ENCODE assay signal across 10 mouse cellular contexts in the genomic region with DNA sequence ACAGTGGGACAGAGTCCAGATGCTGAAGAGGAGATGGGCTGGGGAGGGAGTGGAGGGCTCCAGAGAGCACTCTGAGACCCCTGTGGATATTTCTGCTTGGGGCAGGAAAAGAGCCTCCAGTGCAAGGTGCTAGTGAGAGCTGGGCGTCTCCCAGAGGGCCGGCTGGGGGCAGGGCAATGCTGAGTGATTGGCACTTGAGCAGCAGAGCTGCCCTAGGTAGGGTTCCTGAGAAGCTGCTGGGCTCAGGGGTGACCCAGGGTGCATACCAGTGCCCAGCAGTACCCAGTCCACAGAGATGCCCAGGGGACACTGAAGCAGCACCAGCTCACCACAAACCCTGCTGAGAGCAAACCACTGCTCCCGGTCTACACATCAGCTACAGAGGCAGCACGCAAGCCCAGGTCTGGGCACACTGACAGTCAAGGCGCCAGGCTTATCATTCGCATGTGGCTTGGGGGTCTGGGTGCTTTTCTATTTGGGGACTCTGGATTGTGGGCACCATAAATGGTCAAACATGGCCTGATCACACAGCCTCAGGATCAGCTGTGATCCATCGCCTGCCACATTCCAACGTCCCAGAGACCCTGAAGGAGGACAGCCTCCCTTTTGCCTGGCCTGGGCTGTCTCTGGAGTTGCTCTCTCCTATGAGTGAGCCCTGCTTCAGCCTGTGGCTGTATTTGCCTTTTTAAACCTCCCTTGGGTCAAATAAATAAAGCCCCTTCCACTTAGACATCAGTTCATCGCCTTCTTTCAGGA. TPM values are rescaled to one million over a fixed set of nuclear protein-coding genes. Genes with fewer than 3 reads are reported as not detected.
DNase-seq lines count a peak whose midpoint lies in the region; ATAC-seq lines count a peak whose summit lies in the region.
"Had no signal": no experiment of that assay in that cellular context is flagged by ENCODE, and none has a peak within 500 bp of the region (broad histone marks: within the 10 kb centered on the region; RNA-seq: fewer than 3 reads in every experiment).

No protein-coding gene starts in this region.

- WGBS in stomach, embryonic 16.5 days = 50% methylated on average over 9 of the region's 9 CpGs
- 70% methylated on average over 9 of the region's 9 CpGs for WGBS in forebrain, embryonic 14.5 days

- no peak overlapping the region for H3K4me3 ChIP-seq in stomach, embryonic 16.5 days (replicated peaks; ENCODE audit: low read length)
- H3K4me3 ChIP-seq in forebrain, embryonic 14.5 days (ENCODE audit: low read depth, low read length) = no peak overlapping the region
- H3K4me3 ChIP-seq: embryonic facial prominence, embryonic 13.5 days; heart, adult 2 months had no signal

- H3K27me3 ChIP-seq in stomach, embryonic 16.5 days (ENCODE audit: control insufficient read depth, insufficient read depth, low read length) = no peaks in the 10 kb centered on the region
- no peaks in the 10 kb centered on the region for H3K27me3 ChIP-seq in forebrain, embryonic 14.5 days (replicated peaks; ENCODE audit: control insufficient read depth, insufficient read depth, low read length)
- H3K27me3 ChIP-seq: embryonic facial prominence, embryonic 13.5 days had no signal

- no peak overlapping the region for H3K4me2 ChIP-seq in stomach, embryonic 16.5 days (ENCODE audit: low read depth, low read length)
- no peak overlapping the region for H3K4me2 ChIP-seq in forebrain, embryonic 14.5 days (ENCODE audit: low read length)
- H3K4me2 ChIP-seq: embryonic facial prominence, embryonic 13.5 days had no signal

- ATAC-seq in stomach, embryonic 16.5 days (ENCODE audit: insufficient read depth, low FRiP score) = peak; percentile 20
- ATAC-seq in forebrain, embryonic 14.5 days = no peak

- peak overlapping the region; percentile 23; the same call in 1 of the 2 replicates for H3K9ac ChIP-seq in stomach, embryonic 16.5 days (ENCODE audit: low read length)
- H3K9ac ChIP-seq in forebrain, embryonic 14.5 days (ENCODE audit: low read length) = no peak overlapping the region
- H3K9ac ChIP-seq: embryonic facial prominence, embryonic 13.5 days had no signal

- intact Hi-C loops in gastrocnemius, postnatal 36 days (cut with DNase I) = loop anchor here (5.0 kb wide), 1 partner anchor 32 kb away; a partner anchor contains a TSS

- peak overlapping the region; percentile 53; the same call in 1 of the 2 replicates for H3K27ac ChIP-seq in stomach, embryonic 16.5 days (ENCODE audit: low read length)
- H3K27ac ChIP-seq in forebrain, embryonic 14.5 days (ENCODE audit: low read depth, low read length) = no peak overlapping the region
- H3K27ac ChIP-seq: embryonic facial prominence, embryonic 13.5 days; heart, adult 2 months had no signal

- no peaks in the 10 kb centered on the region for H3K36me3 ChIP-seq in stomach, embryonic 16.5 days (ENCODE audit: control insufficient read depth, insufficient read depth, low read length)
- H3K36me3 ChIP-seq in forebrain, embryonic 14.5 days (ENCODE audit: control insufficient read depth, insufficient read depth, low read length) = no peaks in the 10 kb centered on the region
- H3K36me3 ChIP-seq: embryonic facial prominence, embryonic 13.5 days had no signal

- peak; percentile 2 to 12 for DNase-seq in gastrocnemius, postnatal 36 days
- no peak for DNase-seq in gastrocnemius, postnatal 25 days
- DNase-seq in thymus, postnatal 14 days = peak; percentile 33
- no peak for DNase-seq in thymus, postnatal 10 days (ENCODE audit: low spot score in 2 of 2)
- peak; percentile 77 to 86 for DNase-seq in kidney, postnatal 36 days
- no peak for DNase-seq in forebrain, embryonic 14.5 days (ENCODE audit: low spot score)
- DNase-seq in right cerebral cortex, postnatal 36 days (ENCODE audit: low spot score in 2 of 2) = no peak

- peaks cover 47% of the 10 kb centered on the region for H3K4me1 ChIP-seq in stomach, embryonic 16.5 days (ENCODE audit: control insufficient read depth, insufficient read depth, low read length)
- H3K4me1 ChIP-seq in forebrain, embryonic 14.5 days (ENCODE audit: control insufficient read depth, insufficient read depth, low read length) = no peaks in the 10 kb centered on the region

- no peaks in the 10 kb centered on the region for H3K9me3 ChIP-seq in stomach, embryonic 16.5 days (replicated peaks; ENCODE audit: control insufficient read depth, low read length)
- no peaks in the 10 kb centered on the region for H3K9me3 ChIP-seq in forebrain, embryonic 14.5 days (replicated peaks; ENCODE audit: control insufficient read depth, low read length)
- H3K9me3 ChIP-seq: embryonic facial prominence, embryonic 13.5 days had no signal

RNA-seq across cellular contexts. Expression of a gene that starts 34.0 kb away (rescaled TPM):
- 10 to 100 TPM; 17.0 to 27.2 TPM for total RNA-seq in gastrocnemius, postnatal 36 days (2021)
- total RNA-seq in gastrocnemius, postnatal 25 days (2021) = 10 to 100 TPM; 17.2 to 19.6 TPM
- polyA plus RNA-seq in stomach, embryonic 16.5 days (2015; fragmentation: Nextera tagmentation; extraction: Ambion mirVana) = 18.4 and 20.2 TPM in 2 replicates
- polyA plus RNA-seq in forebrain, embryonic 14.5 days (2014; fragmentation: Nextera tagmentation; extraction: Ambion mirVana) = 12.2 and 14.7 TPM in 2 replicates

Comparison
In these comparisons a context has a peak if more than half of its experiments do, and no peak if none do; other contexts are left out.
1. DNase-seq: peak in gastrocnemius, postnatal 36 days (2 of 2), thymus, postnatal 14 days (single experiment) and kidney, postnatal 36 days (2 of 2); none in gastrocnemius, postnatal 25 days (single experiment), thymus, postnatal 10 days (0 of 2), forebrain, embryonic 14.5 days (single experiment) and right cerebral cortex, postnatal 36 days (0 of 2).